Mouse (Mus musculus) megakaryocyte, embryonic 14.5 days (primary cell): Measurements from ENCODE around the gene Rtn4.

Source experiments
- FLI1 ChIP-seq: IDR thresholded peaks from 2 replicates; pipeline ENCODE4 v1.6.1; 2012; ENCODE audit warnings: low read length, inconsistent platforms, mixed read lengths
- GATA1 ChIP-seq: IDR thresholded peaks from 3 replicates; pipeline ENCODE4 v1.6.1; 2012; ENCODE audit warnings: mixed read lengths, low read length, inconsistent platforms, borderline replicate concordance

DNA sequence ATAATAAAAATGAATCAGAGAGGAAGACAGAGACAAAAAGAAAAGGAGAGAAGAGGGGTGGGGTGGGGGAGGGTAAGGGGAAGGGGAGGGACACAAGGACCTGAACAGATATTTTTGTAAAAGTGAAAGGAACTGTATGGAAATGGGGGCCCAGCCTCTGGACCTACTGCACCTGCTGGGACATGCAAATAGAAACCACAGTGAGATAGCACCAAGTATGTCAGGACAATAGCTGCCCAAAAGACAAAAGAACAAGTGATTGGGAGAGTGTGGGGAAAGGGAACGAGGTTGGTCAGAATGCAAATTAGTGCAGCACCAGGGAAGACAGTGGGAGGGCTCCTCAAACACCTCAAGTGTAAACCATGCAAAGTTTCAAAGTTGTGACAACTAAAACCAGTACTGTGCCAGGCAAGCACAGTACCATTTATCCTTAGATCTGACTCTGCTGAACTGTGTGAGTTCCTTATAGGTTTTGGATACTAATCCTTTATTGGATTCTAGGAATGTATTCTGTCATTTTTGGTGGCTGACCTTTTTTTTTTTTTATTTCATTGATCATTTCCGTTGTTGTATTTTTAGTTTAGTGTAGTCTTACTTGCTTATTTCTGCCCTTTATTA lies 86.8 kb downstream of the Rtn4 start:
- TF ChIP-seq GATA1 (no peak), FLI1 (no peak)
